Mouse (Mus musculus): Measurements from ENCODE around the gene Cckar. TPM values are rescaled to one million over a fixed set of nuclear protein-coding genes. Genes with fewer than 3 reads are reported as not detected.

Gene Cckar
- polyA plus RNA-seq, 1 experiment from 2014 or later = 46.4 TPM

DNA sequence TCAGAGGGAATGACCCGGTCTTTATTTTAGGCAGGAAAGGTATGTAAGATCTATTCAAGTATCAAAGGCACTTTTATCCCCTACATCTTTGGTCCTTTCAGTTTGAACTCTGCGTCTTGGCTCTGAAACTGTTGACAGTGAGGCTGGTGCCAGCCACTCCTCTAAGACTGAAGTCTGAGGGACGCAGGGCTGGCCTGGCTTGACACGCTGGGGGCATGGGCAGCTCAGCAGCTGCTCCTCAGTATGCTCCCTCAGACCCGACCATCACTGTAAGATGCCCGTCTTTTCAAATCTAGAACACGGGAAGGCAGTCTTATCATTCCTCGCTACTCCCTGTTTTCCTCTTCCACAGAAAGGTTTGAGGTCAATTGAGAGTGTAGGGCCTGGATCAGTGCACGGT is 9.7 kb downstream of the Cckar start:
- no peak for ATAC-seq

DNA sequence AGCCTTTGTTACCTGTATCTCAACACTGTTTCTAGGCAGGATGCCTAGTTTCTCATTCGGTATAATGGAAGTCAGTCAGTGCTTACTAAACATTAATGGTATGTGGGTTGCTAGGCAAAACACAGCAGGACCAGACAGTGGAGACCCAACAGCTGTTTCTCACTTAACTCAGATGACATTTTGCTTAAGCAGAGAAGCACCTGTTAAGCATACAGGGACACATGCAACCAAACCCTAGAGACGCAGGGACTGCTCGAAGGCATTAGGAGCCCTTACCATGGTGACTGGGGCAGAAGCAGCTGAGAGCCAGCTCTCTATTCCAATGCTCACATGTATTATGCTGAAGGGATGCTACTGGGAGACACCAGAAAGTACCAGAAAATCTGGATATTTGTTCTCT is 10.8 kb downstream of the Cckar start:
- 50% methylated on average over 3 of the region's 3 CpGs for WGBS
- H3K4me2 ChIP-seq (ENCODE audit: low read depth, low read length) = no peak overlapping the region

More for the DNA sequence above, 9.7 kb downstream of the Cckar start:
- Histone ChIP-seq H3K27me3 (replicated peaks; ENCODE audit: control insufficient read depth, insufficient read depth, low read length) (no peaks in the 10 kb centered on the region), H3K4me3 (ENCODE audit: low read length) (no peak overlapping the region), H3K9ac (ENCODE audit: low read depth, low read length) (no peak overlapping the region), H3K4me1 (ENCODE audit: control insufficient read depth, insufficient read depth, low read length) (no peaks in the 10 kb centered on the region), H3K27ac (ENCODE audit: low read length) (no peak overlapping the region), H3K36me3 (ENCODE audit: control insufficient read depth, insufficient read depth, low read length) (no peaks in the 10 kb centered on the region), H3K9me3 (ENCODE audit: control insufficient read depth, low read length) (no peaks in the 10 kb centered on the region), H3K4me2 (ENCODE audit: low read depth, low read length) (no peak overlapping the region)
- 72% methylated on average over 9 of the region's 9 CpGs for WGBS

DNA sequence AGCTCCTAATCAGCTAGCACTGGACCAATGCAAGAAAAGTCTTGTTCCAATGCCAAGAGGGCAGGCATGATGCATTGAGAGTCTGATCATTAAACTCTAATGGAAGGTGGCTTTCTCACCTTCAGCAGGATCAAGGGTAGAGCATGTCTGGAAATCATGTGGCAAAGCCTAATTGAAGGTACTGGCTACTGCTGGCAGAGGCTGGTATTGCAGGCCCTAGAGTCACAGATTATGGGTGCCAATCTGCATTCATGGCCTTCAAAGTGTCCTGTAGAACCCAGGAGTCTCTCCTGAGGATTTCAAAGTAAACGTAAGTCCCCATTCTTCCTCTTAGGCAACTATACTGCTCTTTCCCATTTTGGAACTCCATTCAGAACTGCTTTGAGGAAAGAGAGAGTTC is 14.8 kb downstream of the Cckar start:
- no peak overlapping the region for H3K4me2 ChIP-seq (ENCODE audit: low read depth, low read length)
- ATAC-seq = no peak
- no peaks in the 10 kb centered on the region for H3K36me3 ChIP-seq (ENCODE audit: control insufficient read depth, insufficient read depth, low read length)
- H3K27me3 ChIP-seq (replicated peaks; ENCODE audit: control insufficient read depth, insufficient read depth, low read length) = no peaks in the 10 kb centered on the region
- no peak overlapping the region for H3K4me3 ChIP-seq (ENCODE audit: low read length)
- H3K9ac ChIP-seq (ENCODE audit: low read depth, low read length) = no peak overlapping the region
- no peak overlapping the region for H3K27ac ChIP-seq (ENCODE audit: low read length)
- 97% methylated on average over 1 of the region's 1 CpGs for WGBS
- H3K9me3 ChIP-seq (ENCODE audit: control insufficient read depth, low read length) = no peaks in the 10 kb centered on the region
- H3K4me1 ChIP-seq (ENCODE audit: control insufficient read depth, insufficient read depth, low read length) = no peaks in the 10 kb centered on the region

More for the DNA sequence above, 10.8 kb downstream of the Cckar start:
- Histone ChIP-seq H3K27ac (ENCODE audit: low read length) (no peak overlapping the region), H3K36me3 (ENCODE audit: control insufficient read depth, insufficient read depth, low read length) (no peaks in the 10 kb centered on the region), H3K4me1 (ENCODE audit: control insufficient read depth, insufficient read depth, low read length) (no peaks in the 10 kb centered on the region), H3K27me3 (replicated peaks; ENCODE audit: control insufficient read depth, insufficient read depth, low read length) (no peaks in the 10 kb centered on the region), H3K9me3 (ENCODE audit: control insufficient read depth, low read length) (no peaks in the 10 kb centered on the region), H3K9ac (ENCODE audit: low read depth, low read length) (no peak overlapping the region), H3K4me3 (ENCODE audit: low read length) (no peak overlapping the region)
- ATAC-seq = no peak

DNA sequence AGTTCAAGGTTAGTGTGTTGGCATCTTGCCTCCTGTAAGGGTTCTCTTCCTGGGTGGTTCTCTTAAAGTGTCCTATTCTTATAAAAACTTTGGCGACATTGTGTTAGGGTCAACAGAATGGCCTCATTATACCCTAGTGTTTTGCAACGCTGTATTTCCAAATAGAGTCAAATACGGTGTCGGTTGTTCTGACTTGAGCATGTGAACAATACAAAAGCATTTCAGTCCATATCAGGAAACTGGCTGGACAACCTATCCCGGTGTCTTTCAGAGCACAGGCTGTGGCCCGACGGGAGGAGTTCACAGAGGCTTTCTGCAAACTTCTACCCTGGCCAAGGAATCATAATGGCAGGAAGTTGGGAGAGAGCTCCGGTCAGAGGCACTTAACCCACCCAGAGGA is 15.4 kb downstream of the Cckar start:
- Histone ChIP-seq H3K9ac (ENCODE audit: low read depth, low read length) (no peak overlapping the region), H3K9me3 (ENCODE audit: control insufficient read depth, low read length) (no peaks in the 10 kb centered on the region), H3K27me3 (replicated peaks; ENCODE audit: control insufficient read depth, insufficient read depth, low read length) (no peaks in the 10 kb centered on the region), H3K4me3 (ENCODE audit: low read length) (no peak overlapping the region), H3K36me3 (ENCODE audit: control insufficient read depth, insufficient read depth, low read length) (no peaks in the 10 kb centered on the region), H3K4me2 (ENCODE audit: low read depth, low read length) (no peak overlapping the region), H3K4me1 (ENCODE audit: control insufficient read depth, insufficient read depth, low read length) (no peaks in the 10 kb centered on the region), H3K27ac (ENCODE audit: low read length) (no peak overlapping the region)
- WGBS = 73% methylated on average over 8 of the region's 8 CpGs
- ATAC-seq = no peak

DNA sequence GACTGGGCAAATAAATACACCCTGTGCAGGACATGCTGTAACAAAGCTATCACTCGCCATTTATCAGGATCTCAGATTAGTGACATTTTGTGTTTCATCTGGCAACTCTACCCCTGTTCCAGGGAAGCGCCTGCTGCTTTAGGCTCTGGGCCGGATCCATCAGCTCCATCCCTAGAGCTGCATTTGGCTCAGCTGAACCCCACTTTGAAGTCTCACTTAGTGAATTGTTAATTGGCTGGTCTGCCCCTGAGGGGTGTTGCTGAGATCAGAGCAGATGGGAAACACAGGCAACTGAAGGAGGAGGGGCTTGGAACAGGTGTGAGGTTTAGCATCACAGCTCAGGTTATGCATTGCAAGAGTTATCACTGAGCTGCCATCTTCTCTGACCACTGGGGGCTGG is 15.9 kb downstream of the Cckar start:
- Histone ChIP-seq H3K27ac (ENCODE audit: low read length) (no peak overlapping the region), H3K4me1 (ENCODE audit: control insufficient read depth, insufficient read depth, low read length) (no peaks in the 10 kb centered on the region), H3K4me3 (ENCODE audit: low read length) (no peak overlapping the region), H3K4me2 (ENCODE audit: low read depth, low read length) (no peak overlapping the region), H3K9me3 (ENCODE audit: control insufficient read depth, low read length) (no peaks in the 10 kb centered on the region), H3K9ac (ENCODE audit: low read depth, low read length) (no peak overlapping the region), H3K27me3 (replicated peaks; ENCODE audit: control insufficient read depth, insufficient read depth, low read length) (no peaks in the 10 kb centered on the region), H3K36me3 (ENCODE audit: control insufficient read depth, insufficient read depth, low read length) (no peaks in the 10 kb centered on the region)
- 73% methylated on average over 3 of the region's 3 CpGs for WGBS
- ATAC-seq = no peak

DNA sequence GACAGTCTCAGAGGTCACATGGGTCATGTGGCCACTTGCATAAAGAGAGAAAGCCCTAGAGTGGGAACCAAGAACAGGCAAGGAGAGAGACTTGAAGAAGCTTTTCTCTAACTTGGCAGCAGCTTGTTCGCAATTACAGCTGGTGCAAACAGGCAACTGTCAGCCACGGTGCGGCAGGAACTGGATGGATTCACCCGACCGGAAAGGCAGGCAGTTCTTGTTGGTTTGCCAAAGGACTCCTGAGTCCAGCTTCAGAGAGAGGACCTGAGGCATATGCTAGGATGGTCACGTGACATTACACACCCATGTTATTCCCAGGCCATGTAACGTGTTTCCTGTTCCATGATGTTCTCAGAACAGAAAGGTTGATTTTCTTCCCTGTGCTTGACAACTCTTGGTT is 19.2 kb downstream of the Cckar start:
- Histone ChIP-seq H3K36me3 (ENCODE audit: control insufficient read depth, insufficient read depth, low read length) (no peaks in the 10 kb centered on the region), H3K9ac (ENCODE audit: low read depth, low read length) (no peak overlapping the region), H3K9me3 (ENCODE audit: control insufficient read depth, low read length) (no peaks in the 10 kb centered on the region), H3K27me3 (replicated peaks; ENCODE audit: control insufficient read depth, insufficient read depth, low read length) (no peaks in the 10 kb centered on the region), H3K4me1 (ENCODE audit: control insufficient read depth, insufficient read depth, low read length) (peaks cover 9% of the 10 kb centered on the region), H3K27ac (ENCODE audit: low read length) (no peak overlapping the region), H3K4me2 (ENCODE audit: low read depth, low read length) (no peak overlapping the region), H3K4me3 (ENCODE audit: low read length) (no peak overlapping the region)
- WGBS = 71% methylated on average over 7 of the region's 7 CpGs
- no peak for ATAC-seq

DNA sequence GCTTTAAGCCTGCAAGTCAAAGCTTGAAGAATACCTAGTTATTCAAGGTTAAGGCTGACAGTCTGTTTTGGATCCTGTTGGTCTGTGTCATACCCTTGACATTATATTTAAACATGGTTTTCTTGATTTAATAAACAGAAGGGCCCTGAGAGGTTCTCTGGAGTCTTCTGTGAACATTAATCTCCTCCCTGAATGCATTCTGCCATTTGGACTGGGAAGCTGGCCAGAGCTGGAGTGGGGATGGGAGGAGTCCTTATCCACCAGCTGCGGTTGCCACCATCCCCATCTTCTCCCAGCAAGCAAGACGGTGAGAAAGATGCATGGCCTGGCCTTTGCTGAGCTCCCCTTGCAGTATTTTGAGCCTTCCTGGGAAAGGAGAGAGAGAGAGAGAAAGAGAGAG is 21.1 kb downstream of the Cckar start:
- Histone ChIP-seq H3K4me2 (ENCODE audit: low read depth, low read length) (no peak overlapping the region), H3K27me3 (replicated peaks; ENCODE audit: control insufficient read depth, insufficient read depth, low read length) (no peaks in the 10 kb centered on the region), H3K27ac (ENCODE audit: low read length) (no peak overlapping the region), H3K4me3 (ENCODE audit: low read length) (no peak overlapping the region), H3K4me1 (ENCODE audit: control insufficient read depth, insufficient read depth, low read length) (peaks cover 9% of the 10 kb centered on the region), H3K9ac (ENCODE audit: low read depth, low read length) (no peak overlapping the region), H3K9me3 (ENCODE audit: control insufficient read depth, low read length) (no peaks in the 10 kb centered on the region), H3K36me3 (ENCODE audit: control insufficient read depth, insufficient read depth, low read length) (no peaks in the 10 kb centered on the region)
- ATAC-seq = peak; percentile 69
- 48% methylated on average over 2 of the region's 2 CpGs for WGBS

DNA sequence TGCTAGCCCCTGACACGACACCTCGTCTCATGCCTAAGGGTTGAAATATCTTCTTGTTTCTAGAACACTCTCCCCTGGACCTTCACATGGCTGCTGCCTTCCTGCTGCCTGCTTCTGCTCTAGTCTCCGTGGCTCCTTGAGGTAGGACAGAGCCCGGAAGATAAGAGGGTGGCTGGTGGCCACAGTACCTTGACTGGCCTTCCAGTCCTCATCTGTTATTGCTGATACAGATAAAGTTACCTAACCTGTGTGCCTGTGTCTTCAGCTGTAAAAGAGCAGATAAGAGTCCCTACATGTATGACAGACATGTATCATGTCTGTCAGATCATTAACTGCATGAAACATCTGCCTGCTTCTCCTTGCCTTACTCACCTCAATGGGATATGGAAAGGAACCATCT is 21.9 kb downstream of the Cckar start:
- 78% methylated on average over 4 of the region's 4 CpGs for WGBS
- H3K9ac ChIP-seq (ENCODE audit: low read depth, low read length) = no peak overlapping the region
- H3K36me3 ChIP-seq (ENCODE audit: control insufficient read depth, insufficient read depth, low read length) = no peaks in the 10 kb centered on the region
- H3K9me3 ChIP-seq (ENCODE audit: control insufficient read depth, low read length) = no peaks in the 10 kb centered on the region
- no peak overlapping the region for H3K27ac ChIP-seq (ENCODE audit: low read length)
- peaks cover 9% of the 10 kb centered on the region for H3K4me1 ChIP-seq (ENCODE audit: control insufficient read depth, insufficient read depth, low read length)
- no peak overlapping the region for H3K4me2 ChIP-seq (ENCODE audit: low read depth, low read length)
- ATAC-seq = no peak
- no peak overlapping the region for H3K4me3 ChIP-seq (ENCODE audit: low read length)
- H3K27me3 ChIP-seq (replicated peaks; ENCODE audit: control insufficient read depth, insufficient read depth, low read length) = no peaks in the 10 kb centered on the region

DNA sequence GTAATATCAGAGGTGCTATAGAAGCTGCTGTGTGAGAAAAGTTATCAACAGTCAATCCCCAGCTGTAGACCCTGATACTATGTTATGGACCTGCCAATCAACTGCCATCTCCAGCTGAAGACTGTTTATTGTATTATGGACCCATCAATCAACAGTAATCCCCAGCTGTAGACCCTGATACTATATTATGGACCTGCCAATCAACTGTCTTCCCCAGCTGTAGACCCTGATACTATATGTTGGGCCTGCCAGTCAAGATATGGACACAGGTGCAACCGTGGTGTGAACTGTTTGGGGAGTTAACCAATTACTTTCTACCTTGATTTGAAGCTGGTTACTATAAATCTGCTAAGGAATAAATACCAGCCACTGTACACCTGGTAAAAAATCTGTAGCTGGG is 23.1 kb downstream of the Cckar start:
- Histone ChIP-seq H3K4me3 (ENCODE audit: low read length) (no peak overlapping the region), H3K27ac (ENCODE audit: low read length) (no peak overlapping the region), H3K9me3 (ENCODE audit: control insufficient read depth, low read length) (no peaks in the 10 kb centered on the region), H3K36me3 (ENCODE audit: control insufficient read depth, insufficient read depth, low read length) (no peaks in the 10 kb centered on the region), H3K4me2 (ENCODE audit: low read depth, low read length) (no peak overlapping the region), H3K9ac (ENCODE audit: low read depth, low read length) (no peak overlapping the region), H3K27me3 (replicated peaks; ENCODE audit: control insufficient read depth, insufficient read depth, low read length) (no peaks in the 10 kb centered on the region), H3K4me1 (ENCODE audit: control insufficient read depth, insufficient read depth, low read length) (peaks cover 9% of the 10 kb centered on the region)
- 62% methylated on average over 1 of the region's 1 CpGs for WGBS
- no peak for ATAC-seq

DNA sequence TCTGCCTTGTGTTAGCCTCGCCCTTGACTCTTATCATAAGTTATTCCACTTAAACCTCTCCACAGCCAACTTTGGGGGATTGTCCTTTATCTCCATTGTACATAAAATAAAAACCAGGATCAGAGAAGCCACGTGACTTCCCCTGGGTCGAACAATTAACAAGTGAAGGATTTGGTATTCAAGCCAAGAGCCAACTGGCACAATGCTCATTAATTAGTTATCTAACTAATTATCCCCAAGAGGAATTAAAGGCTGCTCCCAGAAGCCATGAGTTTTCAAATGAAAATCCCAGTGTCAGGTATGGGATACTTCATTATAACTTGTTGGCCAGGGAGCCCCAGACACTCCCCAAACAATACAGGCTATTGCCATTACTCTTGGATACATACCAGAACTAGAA is 23.6 kb downstream of the Cckar start:
- no peaks in the 10 kb centered on the region for H3K27me3 ChIP-seq (replicated peaks; ENCODE audit: control insufficient read depth, insufficient read depth, low read length)
- H3K9ac ChIP-seq (ENCODE audit: low read depth, low read length) = no peak overlapping the region
- no peaks in the 10 kb centered on the region for H3K36me3 ChIP-seq (ENCODE audit: control insufficient read depth, insufficient read depth, low read length)
- H3K4me2 ChIP-seq (ENCODE audit: low read depth, low read length) = no peak overlapping the region
- no peaks in the 10 kb centered on the region for H3K9me3 ChIP-seq (ENCODE audit: control insufficient read depth, low read length)
- H3K4me3 ChIP-seq (ENCODE audit: low read length) = no peak overlapping the region
- no peak overlapping the region for H3K27ac ChIP-seq (ENCODE audit: low read length)
- H3K4me1 ChIP-seq (ENCODE audit: control insufficient read depth, insufficient read depth, low read length) = peaks cover 9% of the 10 kb centered on the region
- WGBS = 45% methylated on average over 3 of the region's 3 CpGs
- ATAC-seq = no peak
